Mouse (Mus musculus) CD8-positive naive resting alpha-beta T cell, adult 2 months (primary cell): ENCODE measurements around the gene Ptch1.

ENCODE experiments used
- DNase-seq, 2 experiments: peaks; one replicate each; pipeline ENCODE4 v3.0.0; 2022; ENCODE audit warnings: low read depth in 2 of 2, low spot score in 2 of 2

Gene Ptch1

GRCm38 (mm10) chr13:63499489-63499888, 73.9 kb downstream of the Ptch1 start:
- DNase-seq: no peak

GRCm38 (mm10) chr13:63496646-63497582, 76.5 kb downstream of the Ptch1 start, which contains the start of gene Fancc:
Fancc (minus strand) TSS chr13:63497278.
- DNase-seq: peak; percentile 3 to 18

GRCm38 (mm10) chr13:63487707-63488042, 85.7 kb downstream of the Ptch1 start:
- no peak for DNase-seq

GRCm38 (mm10) chr13:63486791-63487706, 86.3 kb downstream of the Ptch1 start:
- DNase-seq: no peak

GRCm38 (mm10) chr13:63475356-63475755, 98.0 kb downstream of the Ptch1 start:
- DNase-seq: no peak
